Mouse (Mus musculus): ENCODE data around the gene Cmya5. TPM values are rescaled to one million over a fixed set of nuclear protein-coding genes. Genes with fewer than 3 reads are reported as not detected.

Gene Cmya5
- polyA plus RNA-seq, 1 experiment from 2014 or later: 0.14 TPM

GRCm38 (mm10) chr13:93158261-93158660, 13.7 kb upstream of the Cmya5 start:
- no peak overlapping the region for H3K27ac ChIP-seq
- no peak overlapping the region for H3K4me2 ChIP-seq (replicated peaks)
- no peaks in the 10 kb centered on the region for H3K9me3 ChIP-seq
- H3K9ac ChIP-seq: no peak overlapping the region
- H3K4me3 ChIP-seq: no peak overlapping the region
- 92% methylated on average over 6 of the region's 6 CpGs for WGBS
- H3K27me3 ChIP-seq: no peaks in the 10 kb centered on the region
- H3K4me1 ChIP-seq: no peaks in the 10 kb centered on the region
- ATAC-seq (ENCODE audit: insufficient number of reproducible peaks, insufficient read depth, low FRiP score, low TSS enrichment): no peak
- H3K36me3 ChIP-seq: peaks cover 25% of the 10 kb centered on the region

- H3K4me1 ChIP-seq: no peaks in the 10 kb centered on the region
- no peak for ATAC-seq (ENCODE audit: insufficient number of reproducible peaks, insufficient read depth, low FRiP score, low TSS enrichment)
- no peak overlapping the region for H3K4me2 ChIP-seq (replicated peaks)
- H3K36me3 ChIP-seq: peaks cover 30% of the 10 kb centered on the region
- no peaks in the 10 kb centered on the region for H3K27me3 ChIP-seq
- WGBS: 84% methylated on average over 1 of the region's 1 CpGs
- no peak overlapping the region for H3K4me3 ChIP-seq
- H3K9me3 ChIP-seq: no peaks in the 10 kb centered on the region
- H3K27ac ChIP-seq: no peak overlapping the region
- no peak overlapping the region for H3K9ac ChIP-seq
These were observed 8.8 kb upstream of the Cmya5 start for GRCm38 (mm10) chr13:93153280-93153679.

DNA sequence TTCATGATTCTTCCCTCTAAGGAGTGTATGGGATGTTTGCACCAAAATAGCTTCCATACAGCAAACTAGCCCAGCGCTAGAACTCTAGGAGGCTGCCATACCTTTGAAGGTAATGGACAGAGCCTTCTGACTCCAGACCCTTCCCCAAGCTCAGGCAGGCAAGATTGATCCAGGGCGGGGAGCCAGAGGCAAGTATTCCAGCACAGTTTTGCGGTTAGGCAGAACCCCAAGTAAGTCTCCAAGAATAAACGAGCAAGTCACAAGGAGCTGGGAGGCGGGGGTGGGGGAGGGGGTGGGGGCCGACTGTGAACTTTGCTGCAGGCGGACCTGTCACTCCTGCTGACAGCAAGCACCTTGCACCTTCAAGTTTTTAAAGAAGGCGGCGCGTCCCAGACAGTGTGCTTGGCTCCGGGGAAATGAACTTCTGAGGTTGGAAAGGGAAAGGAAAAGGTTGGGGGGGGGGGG, 673 bp downstream of the Cmya5 start:
- Histone ChIP-seq H3K9me3 (no peaks in the 10 kb centered on the region), H3K4me2 (replicated peaks) (peak overlapping the region; percentile 87), H3K27me3 (no peaks in the 10 kb centered on the region), H3K4me1 (peaks cover 11% of the 10 kb centered on the region), H3K36me3 (peaks cover 6% of the 10 kb centered on the region), H3K27ac (peak overlapping the region; percentile 75; the same call in 1 of the 2 replicates), H3K4me3 (peak overlapping the region; percentile 54), H3K9ac (peak overlapping the region; percentile 64)
- 17% methylated on average over 11 of the region's 11 CpGs for WGBS
- ATAC-seq (ENCODE audit: insufficient number of reproducible peaks, insufficient read depth, low FRiP score, low TSS enrichment): peak; percentile 43; the same call in 1 of the 2 replicates

- Histone ChIP-seq H3K27me3 (no peaks in the 10 kb centered on the region), H3K4me1 (peaks cover 11% of the 10 kb centered on the region)
- WGBS: 93% methylated on average over 6 of the region's 6 CpGs
These were observed 3.3 kb downstream of the Cmya5 start for GRCm38 (mm10) chr13:93141184-93141583.

DNA sequence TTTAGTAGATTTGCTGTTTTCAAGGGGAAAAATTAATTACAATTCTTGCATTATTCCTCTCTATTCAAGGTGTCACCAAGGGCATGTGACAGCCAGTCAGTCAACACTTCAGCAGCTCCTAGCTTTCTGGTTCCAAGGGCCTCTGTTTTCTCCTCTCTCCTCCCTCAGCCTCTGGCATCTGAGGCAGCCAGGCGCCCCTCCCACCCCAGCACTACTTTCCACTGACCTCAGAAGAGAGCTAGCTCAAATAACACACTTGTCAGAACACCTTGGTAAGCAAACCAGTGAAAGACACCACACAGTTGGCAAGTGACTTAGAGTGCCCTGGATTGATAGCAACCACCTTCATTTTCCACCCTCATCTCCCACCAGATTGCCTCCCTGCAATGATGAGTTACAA, 6.5 kb downstream of the Cmya5 start:
- Histone ChIP-seq H3K9ac (no peak overlapping the region), H3K36me3 (no peaks in the 10 kb centered on the region), H3K27me3 (no peaks in the 10 kb centered on the region), H3K4me3 (no peak overlapping the region), H3K9me3 (no peaks in the 10 kb centered on the region), H3K4me1 (no peaks in the 10 kb centered on the region; the same call in 1 of the 2 replicates), H3K27ac (no peak overlapping the region), H3K4me2 (replicated peaks) (no peak overlapping the region)
- WGBS: 60% methylated on average over 1 of the region's 1 CpGs
- no peak for ATAC-seq (ENCODE audit: insufficient number of reproducible peaks, insufficient read depth, low FRiP score, low TSS enrichment)

More at GRCm38 (mm10) chr13:93141184-93141583, 3.3 kb downstream of the Cmya5 start:
- Histone ChIP-seq H3K4me3 (no peak overlapping the region), H3K4me2 (replicated peaks) (no peak overlapping the region), H3K9me3 (no peaks in the 10 kb centered on the region), H3K27ac (no peak overlapping the region), H3K36me3 (no peaks in the 10 kb centered on the region), H3K9ac (no peak overlapping the region)
- ATAC-seq (ENCODE audit: insufficient number of reproducible peaks, insufficient read depth, low FRiP score, low TSS enrichment): no peak

- ATAC-seq (ENCODE audit: insufficient number of reproducible peaks, insufficient read depth, low FRiP score, low TSS enrichment): no peak
These were observed 7.4 kb downstream of the Cmya5 start for GRCm38 (mm10) chr13:93137098-93137497.

DNA sequence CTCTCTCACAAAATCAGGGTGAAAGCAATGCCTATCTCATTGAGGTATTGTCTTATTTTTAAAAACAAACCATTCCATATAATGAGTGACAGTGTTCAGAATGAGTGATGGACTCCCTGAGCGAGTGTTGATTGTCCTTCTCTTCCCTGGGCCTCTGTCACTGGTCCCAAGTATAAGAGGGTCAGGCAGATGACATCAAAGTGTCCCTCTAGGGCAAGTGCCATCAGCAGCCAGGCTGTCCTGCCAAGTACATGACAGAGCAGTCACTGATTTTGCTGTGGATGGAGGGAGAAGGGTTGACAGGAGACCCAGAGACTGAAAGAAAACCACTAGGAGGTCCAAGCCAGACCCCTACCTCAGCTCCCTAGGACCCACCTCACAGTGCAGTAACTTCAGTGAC, 8.3 kb downstream of the Cmya5 start:
- H3K9me3 ChIP-seq: no peaks in the 10 kb centered on the region
- H3K4me2 ChIP-seq (replicated peaks): no peak overlapping the region
- no peak overlapping the region for H3K27ac ChIP-seq
- H3K27me3 ChIP-seq: no peaks in the 10 kb centered on the region
- no peaks in the 10 kb centered on the region; the same call in 1 of the 2 replicates for H3K4me1 ChIP-seq
- H3K4me3 ChIP-seq: no peak overlapping the region
- no peaks in the 10 kb centered on the region for H3K36me3 ChIP-seq
- ATAC-seq (ENCODE audit: insufficient number of reproducible peaks, insufficient read depth, low FRiP score, low TSS enrichment): no peak
- WGBS: 76% methylated on average over 1 of the region's 1 CpGs
- no peak overlapping the region for H3K9ac ChIP-seq

More at GRCm38 (mm10) chr13:93137098-93137497, 7.4 kb downstream of the Cmya5 start:
- Histone ChIP-seq H3K27me3 (no peaks in the 10 kb centered on the region), H3K4me1 (no peaks in the 10 kb centered on the region; the same call in 1 of the 2 replicates), H3K36me3 (no peaks in the 10 kb centered on the region), H3K4me3 (no peak overlapping the region), H3K9ac (no peak overlapping the region), H3K27ac (no peak overlapping the region), H3K9me3 (no peaks in the 10 kb centered on the region), H3K4me2 (replicated peaks) (no peak overlapping the region)
- 86% methylated on average over 7 of the region's 7 CpGs for WGBS

DNA sequence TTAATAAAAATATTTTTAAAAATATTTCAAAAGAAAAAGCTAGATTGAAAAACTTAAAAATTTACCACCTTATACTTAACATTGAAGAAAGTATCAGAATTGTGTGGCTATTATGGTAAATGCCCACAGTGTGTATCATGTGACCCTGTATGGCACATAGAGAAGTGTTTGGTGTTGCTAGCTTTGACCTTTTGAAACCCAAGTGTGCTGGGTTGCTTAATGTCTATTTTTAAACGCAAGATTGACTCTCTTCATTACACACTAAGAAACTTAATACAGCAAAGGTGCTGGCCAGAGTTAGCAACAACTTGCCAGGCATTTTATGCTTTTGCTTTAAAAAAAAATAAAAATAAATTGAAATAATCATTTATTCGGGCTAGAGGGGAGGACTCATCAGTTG, 9.0 kb downstream of the Cmya5 start:
- Histone ChIP-seq H3K9me3 (no peaks in the 10 kb centered on the region), H3K27ac (no peak overlapping the region), H3K4me2 (replicated peaks) (no peak overlapping the region), H3K4me3 (no peak overlapping the region), H3K9ac (no peak overlapping the region), H3K4me1 (no peaks in the 10 kb centered on the region; the same call in 1 of the 2 replicates), H3K36me3 (no peaks in the 10 kb centered on the region), H3K27me3 (no peaks in the 10 kb centered on the region)
- ATAC-seq (ENCODE audit: insufficient number of reproducible peaks, insufficient read depth, low FRiP score, low TSS enrichment): no peak
- WGBS: 71% methylated on average over 2 of the region's 2 CpGs

- Histone ChIP-seq H3K36me3 (no peaks in the 10 kb centered on the region), H3K9ac (no peak overlapping the region), H3K27me3 (no peaks in the 10 kb centered on the region), H3K27ac (no peak overlapping the region), H3K4me1 (0 out of 2 replicates have a peak, but pooled peaks cover 6% of the 10 kb centered on the region), H3K9me3 (no peaks in the 10 kb centered on the region), H3K4me3 (no peak overlapping the region), H3K4me2 (replicated peaks) (no peak overlapping the region)
- no peak for ATAC-seq (ENCODE audit: insufficient number of reproducible peaks, insufficient read depth, low FRiP score, low TSS enrichment)
- WGBS: 90% methylated on average over 3 of the region's 3 CpGs
These were observed 13.8 kb downstream of the Cmya5 start for GRCm38 (mm10) chr13:93130674-93131073.

GRCm38 (mm10) chr13:93128961-93129360, 15.6 kb downstream of the Cmya5 start:
- no peaks in the 10 kb centered on the region for H3K27me3 ChIP-seq
- H3K9me3 ChIP-seq: no peaks in the 10 kb centered on the region
- H3K4me2 ChIP-seq (replicated peaks): no peak overlapping the region
- H3K9ac ChIP-seq: no peak overlapping the region
- H3K27ac ChIP-seq: no peak overlapping the region
- ATAC-seq (ENCODE audit: insufficient number of reproducible peaks, insufficient read depth, low FRiP score, low TSS enrichment): no peak
- H3K4me3 ChIP-seq: no peak overlapping the region
- 57% methylated on average over 5 of the region's 5 CpGs for WGBS
- 0 out of 2 replicates have a peak, but pooled peaks cover 6% of the 10 kb centered on the region for H3K4me1 ChIP-seq
- no peaks in the 10 kb centered on the region for H3K36me3 ChIP-seq

- H3K4me3 ChIP-seq: no peak overlapping the region
- no peak overlapping the region for H3K9ac ChIP-seq
- 0 out of 2 replicates have a peak, but pooled peaks cover 6% of the 10 kb centered on the region for H3K4me1 ChIP-seq
- no peak for ATAC-seq (ENCODE audit: insufficient number of reproducible peaks, insufficient read depth, low FRiP score, low TSS enrichment)
- WGBS: 74% methylated on average over 8 of the region's 8 CpGs
- H3K27me3 ChIP-seq: no peaks in the 10 kb centered on the region
- H3K36me3 ChIP-seq: no peaks in the 10 kb centered on the region
- H3K4me2 ChIP-seq (replicated peaks): no peak overlapping the region
- no peak overlapping the region for H3K27ac ChIP-seq
- H3K9me3 ChIP-seq: no peaks in the 10 kb centered on the region
These were observed 16.2 kb downstream of the Cmya5 start for GRCm38 (mm10) chr13:93128111-93128860.

DNA sequence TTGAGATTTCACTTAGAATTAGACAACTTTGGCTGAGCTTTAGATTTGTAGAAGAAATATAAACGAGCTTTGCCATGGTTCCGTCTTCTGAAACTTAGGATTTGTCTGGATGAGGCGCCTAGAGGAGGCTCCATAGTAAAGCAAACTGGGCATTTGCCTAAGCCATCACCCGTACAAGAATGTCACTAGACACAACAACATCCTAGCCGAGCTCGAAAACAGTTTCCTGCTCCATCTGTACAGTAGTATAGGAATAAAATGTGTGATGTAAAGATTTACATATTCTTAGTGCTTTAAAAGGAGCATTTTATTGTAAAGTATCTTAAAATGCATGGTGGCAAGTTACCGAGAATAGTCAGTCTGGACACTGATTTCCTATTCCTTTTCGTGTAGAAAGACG, 22.2 kb downstream of the Cmya5 start:
- Histone ChIP-seq H3K9ac (no peak overlapping the region), H3K4me3 (no peak overlapping the region), H3K9me3 (no peaks in the 10 kb centered on the region), H3K27ac (no peak overlapping the region), H3K4me1 (no peaks in the 10 kb centered on the region), H3K4me2 (replicated peaks) (no peak overlapping the region), H3K36me3 (no peaks in the 10 kb centered on the region), H3K27me3 (no peaks in the 10 kb centered on the region)
- 88% methylated on average over 9 of the region's 9 CpGs for WGBS
- no peak for ATAC-seq (ENCODE audit: insufficient number of reproducible peaks, insufficient read depth, low FRiP score, low TSS enrichment)

Measured in embryonic facial prominence, embryonic 12.5 days (tissue).